Mouse (Mus musculus) cerebral cortex, adult 2 months (tissue): ENCODE measurements around the gene Nfya.

Source experiments
- WGBS: fragments of 180-500 bp; shearing (Covaris S2); methylation state at CpG from one replicate; pipeline ENCODE4 v1.1.7; 2018; 5-methylcytosine and 5-hydroxymethylcytosine counted together

Nfya gene

DNA sequence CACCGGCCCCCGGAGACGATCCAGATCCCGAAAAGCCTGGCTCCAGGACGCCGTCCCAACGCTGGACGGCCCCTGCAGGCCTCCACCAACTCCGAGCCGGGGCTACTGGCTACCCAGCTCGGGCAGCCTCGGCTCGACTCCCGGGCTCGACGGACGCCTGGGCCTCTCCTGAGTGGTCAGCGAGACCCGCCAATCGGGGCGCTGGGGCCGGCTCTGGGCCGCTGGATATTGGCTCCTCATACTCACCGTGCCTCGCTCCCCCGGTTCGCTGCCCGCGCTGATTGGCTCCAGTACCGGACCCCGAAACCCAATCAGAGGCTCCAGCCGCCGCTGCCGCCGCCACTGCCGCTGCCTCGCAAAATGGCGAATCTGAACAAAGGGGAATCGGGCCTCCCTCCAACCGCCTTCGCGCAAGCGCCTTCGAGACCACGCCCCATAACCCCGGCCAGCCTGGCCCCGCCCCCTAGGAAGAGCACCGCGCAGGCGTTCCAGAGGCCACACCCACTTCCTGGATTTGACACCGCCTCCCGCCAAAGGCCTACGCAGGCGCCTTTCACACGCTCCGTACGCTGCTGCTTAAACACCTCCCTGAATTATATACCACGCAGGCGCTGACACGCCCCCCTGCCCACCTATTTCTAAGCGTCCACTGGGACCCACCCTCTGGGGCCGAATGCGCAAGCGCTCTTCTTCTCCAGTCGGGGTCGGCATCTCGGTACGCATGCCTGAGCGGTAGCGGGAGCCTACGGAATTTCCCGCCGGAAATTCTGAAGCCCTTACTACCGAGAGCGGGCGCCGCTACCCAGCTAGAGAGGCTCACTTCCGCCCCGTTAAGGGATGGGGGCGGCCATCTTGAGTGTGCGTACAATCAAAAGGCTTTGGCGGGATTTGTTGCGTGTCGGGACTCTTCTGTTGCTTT lies at the start of gene Nfya, which contains the start of gene Oard1:
TSS of gene Nfya (minus strand) at position 527 of the 919 bp plus-strand sequence.
TSS of gene Oard1 (plus strand) at position 635 of the 919 bp plus-strand sequence.
- under 1% methylated on average over 84 of the region's 84 CpGs for WGBS

DNA sequence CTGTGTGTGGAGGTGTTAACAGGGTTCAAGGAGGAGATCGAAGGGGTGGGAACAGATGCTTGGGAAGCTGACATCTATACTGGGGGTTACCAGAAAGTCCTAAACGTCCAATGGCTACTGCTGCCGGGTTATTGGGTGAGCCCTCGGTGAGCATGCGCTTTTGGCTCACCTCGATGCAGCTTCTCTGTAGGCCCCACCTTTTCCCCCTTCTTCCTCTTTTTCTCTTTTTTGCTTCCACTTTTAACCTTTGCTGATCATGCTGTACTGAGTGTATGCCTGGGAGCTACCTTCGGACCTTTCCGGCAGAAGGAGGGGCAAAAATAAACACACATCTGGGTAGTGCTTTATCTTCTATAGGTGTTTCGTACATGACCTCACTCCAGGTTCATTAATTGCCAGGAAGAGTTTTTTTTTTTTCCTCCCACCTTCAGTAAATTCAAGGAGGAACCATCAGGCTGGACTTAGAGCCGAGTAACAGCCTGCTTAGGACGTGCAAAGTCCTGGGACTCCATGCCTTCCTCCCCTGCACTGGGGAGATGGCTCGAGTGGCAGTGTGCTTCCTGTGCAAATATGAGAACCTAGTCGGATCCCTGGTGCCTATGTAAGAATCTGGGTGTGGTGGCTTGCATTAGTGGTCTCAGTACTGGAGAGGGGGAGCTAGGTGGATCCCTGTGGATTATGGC lies 48.4 kb upstream of the Nfya start:
- WGBS = 89% methylated on average over 13 of the region's 13 CpGs

DNA sequence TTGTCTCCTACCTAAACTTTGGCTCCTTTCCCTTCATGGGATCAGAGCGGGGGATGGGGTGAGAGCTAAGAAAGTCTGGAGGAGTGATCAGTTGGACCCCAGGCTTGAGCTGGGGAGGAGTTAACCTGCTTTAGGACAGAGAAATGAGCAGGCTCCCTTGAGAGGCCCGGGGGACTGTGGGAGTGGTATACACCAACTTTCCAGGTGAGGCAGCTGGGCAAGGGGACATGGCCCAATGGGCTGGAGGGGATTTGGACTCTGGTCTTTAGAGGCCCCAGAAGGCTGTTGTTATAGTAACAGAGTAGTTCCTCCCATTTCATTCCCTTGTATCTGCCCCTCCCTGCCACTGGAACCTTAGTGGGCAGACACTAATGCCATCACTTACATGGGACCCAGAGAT lies 46.2 kb upstream of the Nfya start:
- 95% methylated on average over 2 of the region's 2 CpGs for WGBS

DNA sequence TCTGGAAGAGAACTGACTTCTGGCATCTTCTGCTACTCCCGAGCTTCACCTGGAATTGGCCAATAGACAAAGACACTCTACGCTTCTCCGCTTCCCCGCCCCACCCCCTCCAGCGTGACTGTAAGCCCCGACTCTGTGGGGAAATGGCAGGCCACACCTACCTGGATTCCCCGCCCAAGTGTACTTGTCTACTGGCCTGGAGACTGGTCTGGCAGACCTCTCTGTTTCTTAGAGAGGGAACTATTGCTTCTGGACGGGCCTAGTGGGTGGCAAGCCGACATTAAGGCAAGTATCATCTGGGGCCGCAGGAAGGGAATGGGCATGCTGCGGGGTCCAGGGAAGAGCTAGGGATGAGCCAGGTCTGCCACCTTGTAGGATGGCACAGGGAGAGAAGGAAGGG lies 45.0 kb upstream of the Nfya start, which contains the start of gene Unc5cl:
TSS of gene Unc5cl (plus strand) at position 214 of the 400 bp plus-strand sequence.
- WGBS = 77% methylated on average over 11 of the region's 11 CpGs

DNA sequence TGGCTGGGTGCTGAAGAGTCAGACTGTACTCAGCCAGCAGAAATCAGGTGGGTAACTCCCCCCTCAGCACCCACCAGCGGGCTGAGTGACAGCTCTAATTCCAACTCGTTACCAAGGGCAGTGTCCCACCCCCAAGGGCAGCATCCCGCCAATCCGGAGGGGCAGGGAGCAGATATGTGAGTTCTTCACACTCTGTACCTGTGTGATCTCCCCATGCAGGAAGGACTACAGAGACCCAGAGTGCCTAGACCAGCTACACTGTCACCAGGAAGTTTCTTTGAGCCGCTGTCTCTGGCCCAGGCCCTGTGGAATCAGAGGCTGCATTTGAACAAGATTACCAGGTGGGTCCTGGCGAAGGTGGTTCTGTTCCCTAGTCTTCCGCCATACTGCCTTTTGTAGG lies 44.5 kb upstream of the Nfya start:
- 74% methylated on average over 7 of the region's 7 CpGs for WGBS

DNA sequence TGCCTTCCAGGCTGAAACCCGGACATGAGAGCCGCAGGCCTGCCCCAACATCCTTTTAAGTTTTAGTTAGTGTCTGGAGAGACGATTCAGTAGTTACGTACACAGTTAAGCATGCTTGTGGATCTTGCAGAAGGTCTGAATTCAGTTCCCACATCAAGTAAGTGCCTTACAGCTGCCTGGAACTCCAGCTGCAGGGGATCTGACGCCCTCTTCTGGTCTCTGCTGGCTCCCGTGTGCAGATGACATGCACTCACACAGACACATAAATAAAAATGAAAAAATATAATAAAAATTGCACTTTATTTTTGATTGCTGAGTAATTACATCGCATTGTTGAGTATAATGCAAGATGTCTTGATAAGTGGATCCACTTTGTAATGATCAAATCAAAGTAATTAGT lies 43.8 kb upstream of the Nfya start:
- 88% methylated on average over 7 of the region's 7 CpGs for WGBS

DNA sequence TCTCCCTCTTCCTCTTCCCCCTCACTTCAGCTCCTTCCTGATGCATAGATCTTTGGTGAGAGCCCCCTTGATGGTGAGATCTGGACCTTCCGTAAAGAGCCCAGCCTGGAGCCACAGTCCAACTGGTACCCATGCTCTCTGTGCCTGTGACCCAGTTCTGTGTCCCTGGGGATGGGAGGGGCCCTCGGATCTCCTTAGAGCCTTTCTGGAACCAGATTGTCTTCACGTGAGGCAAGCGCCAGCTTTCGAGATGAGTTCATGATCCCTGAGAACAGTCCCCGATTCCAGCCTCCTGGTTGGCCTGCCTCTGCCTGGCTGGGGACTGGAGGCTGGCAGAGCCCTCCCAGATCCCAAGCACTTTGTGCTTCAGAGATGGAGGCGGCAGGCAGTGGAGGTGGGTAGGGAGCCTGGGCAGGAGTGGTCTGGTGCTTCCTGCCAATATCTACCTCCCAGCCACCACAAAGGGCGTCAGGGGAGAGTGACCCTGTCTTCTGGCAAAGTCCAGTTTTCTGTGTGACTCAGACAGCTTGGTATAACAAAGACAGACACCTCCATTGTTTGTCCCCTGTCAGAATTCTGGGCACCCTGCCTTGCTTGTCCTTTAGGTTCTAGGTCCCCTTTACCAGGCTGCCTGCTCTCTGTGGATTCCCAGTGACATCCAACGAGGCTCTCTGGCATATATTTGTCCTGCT lies 42.2 kb upstream of the Nfya start:
- 63% methylated on average over 9 of the region's 9 CpGs for WGBS

DNA sequence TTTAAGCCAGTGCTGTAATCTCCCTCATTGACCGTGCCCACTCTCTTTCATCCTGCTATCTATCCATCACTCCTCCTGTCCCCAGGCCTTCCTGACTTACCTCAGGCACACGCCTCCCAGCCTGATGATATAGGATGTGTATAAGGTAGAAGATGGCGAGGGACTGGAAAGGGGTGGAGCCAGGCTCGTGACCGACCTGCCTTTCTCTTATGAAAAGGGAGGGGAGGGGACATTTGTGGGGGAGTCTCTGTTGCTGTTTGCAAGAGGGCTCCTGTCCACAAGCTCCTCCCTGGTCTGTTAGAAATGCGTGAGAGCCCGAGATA lies 41.6 kb upstream of the Nfya start, which contains the start of gene Tspo2:
TSS of gene Tspo2 (minus strand) at position 170 of the 323 bp plus-strand sequence.
- 83% methylated on average over 7 of the region's 7 CpGs for WGBS

DNA sequence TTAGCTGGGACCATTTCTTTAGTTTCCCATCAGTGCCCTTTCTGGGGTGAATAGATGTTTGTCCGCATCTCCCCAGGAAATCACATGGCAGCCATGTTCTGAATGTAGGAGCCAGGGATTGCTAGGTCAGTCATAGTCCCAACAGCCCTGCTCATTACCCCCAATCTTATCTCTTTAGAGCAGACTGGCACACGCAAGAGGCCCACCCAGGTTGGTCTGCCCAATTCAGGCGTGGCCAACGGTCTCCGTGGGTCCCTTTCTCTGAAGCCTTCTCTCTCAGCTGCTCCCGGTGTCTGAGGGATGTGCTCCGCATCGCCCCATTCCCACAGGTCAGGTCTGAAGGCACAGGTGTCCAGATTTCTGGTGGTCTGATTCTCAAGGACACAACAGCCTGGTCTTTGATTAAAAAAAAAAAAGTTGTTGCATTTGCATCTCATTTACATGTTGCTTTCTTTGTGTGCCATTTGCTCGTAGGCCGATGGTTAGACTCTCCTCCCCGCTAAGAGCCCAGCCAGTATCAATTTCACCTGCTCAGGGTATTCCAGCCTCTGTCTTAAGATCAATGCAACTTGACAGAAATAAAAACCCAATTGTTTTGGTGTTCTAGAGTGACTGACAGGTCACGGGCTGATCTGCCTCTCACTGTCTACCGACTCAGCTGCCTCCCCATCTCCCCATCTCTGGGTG lies 41.1 kb upstream of the Nfya start:
- 89% methylated on average over 13 of the region's 13 CpGs for WGBS

DNA sequence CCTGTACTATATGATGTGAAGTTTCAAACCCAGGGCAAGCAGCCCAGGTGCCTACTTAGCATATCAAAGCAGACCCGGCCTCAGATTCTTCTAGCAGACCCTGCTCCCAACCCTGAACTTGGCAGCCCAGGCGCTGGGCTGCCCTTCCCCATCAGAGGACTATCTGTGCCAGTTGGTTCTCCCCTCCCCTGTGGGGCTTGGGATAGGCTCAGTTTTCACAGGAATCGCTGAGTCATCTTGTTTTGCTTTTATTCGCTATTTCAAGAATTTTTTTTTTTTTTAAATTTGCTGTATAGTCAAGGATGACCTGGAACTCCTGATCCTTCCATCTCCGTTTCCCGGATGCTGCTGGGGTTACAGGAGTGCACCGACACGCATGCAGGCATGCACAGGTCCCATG lies 38.0 kb upstream of the Nfya start:
- 63% methylated on average over 8 of the region's 8 CpGs for WGBS

DNA sequence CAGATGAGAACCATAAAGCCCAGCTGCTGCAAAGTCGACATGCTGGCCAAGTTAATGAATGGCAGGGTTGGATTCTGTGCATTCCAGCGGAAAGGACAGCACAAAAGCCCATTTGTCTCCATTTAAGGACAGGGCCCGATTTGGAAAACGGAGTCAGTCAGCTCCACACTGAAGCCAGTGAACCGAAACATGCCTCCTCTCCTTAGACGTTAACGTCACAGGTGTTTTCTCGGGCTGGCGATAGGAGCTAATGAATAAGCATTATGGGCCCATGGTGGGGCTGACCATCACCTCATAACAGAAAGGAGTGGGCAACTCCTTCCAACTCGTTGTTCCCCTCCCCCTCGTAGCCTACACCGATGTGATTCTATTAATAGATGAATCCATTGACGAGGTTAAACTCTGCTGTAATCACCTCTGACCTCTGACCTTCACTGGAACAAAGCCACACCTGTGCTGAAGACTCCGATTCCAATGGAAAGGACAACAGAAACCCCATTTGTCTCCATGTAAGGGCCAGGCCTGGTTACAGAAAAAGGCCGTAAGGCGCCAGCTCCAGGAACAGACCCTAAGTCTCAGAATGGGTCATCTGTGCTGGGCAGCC lies 33.9 kb upstream of the Nfya start:
- 71% methylated on average over 16 of the region's 16 CpGs for WGBS

DNA sequence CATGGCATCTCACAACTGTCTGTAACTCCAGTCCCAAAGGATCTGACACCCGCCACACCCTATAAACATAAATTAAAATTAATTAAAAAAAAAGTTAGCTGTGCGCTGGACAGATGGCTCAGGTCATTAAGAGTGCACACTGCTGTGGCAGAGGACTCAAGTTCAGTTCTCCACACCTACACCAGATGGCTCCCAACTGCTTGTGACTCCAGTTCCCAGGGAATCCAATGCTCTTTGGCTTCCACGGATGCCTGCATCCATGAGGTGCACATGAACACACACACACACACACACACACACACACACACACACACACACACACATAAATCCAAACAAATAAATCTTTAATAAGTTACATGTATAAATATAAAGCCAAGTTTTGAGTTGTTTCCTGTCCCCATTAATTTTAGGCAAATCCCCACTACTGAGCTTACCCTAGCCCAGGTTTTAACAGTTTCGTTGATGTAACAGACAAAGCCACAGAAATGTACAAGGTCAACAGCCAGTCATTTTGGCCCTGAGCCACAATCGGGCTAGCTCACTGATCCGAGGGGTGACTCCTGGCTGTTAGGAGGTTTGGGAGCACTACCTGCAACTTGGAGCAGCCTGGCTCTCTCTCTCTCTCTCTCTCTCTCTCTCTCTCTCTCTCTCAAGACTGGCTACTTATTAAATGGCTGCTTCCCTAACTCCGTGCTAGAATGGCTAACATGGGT lies 33.2 kb upstream of the Nfya start:
- WGBS = 84% methylated on average over 7 of the region's 7 CpGs

DNA sequence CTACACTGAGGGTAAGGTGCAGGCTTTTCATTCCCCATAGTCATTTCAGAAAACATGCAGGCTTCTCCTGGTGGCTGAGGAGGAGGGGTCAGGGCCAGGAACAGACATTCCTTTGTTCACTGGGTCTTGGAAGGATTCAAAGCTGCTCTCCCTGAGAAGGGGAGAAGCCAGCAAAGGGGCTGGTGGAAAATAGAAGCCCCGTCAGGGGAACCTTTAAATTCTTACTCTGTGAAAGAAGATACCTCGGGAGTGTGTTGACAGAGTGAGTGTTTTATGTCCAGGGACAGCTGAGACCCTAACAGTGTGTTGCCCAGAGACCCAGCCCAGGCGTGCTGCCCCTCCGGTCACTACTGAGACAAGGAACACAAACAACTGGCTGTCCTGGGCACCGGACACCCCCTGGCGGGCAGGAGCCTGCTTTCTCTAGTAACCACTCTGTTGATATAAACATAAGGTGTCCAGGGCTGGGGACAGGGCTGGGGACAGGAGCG lies 27.8 kb upstream of the Nfya start:
- WGBS = 49% methylated on average over 7 of the region's 7 CpGs

DNA sequence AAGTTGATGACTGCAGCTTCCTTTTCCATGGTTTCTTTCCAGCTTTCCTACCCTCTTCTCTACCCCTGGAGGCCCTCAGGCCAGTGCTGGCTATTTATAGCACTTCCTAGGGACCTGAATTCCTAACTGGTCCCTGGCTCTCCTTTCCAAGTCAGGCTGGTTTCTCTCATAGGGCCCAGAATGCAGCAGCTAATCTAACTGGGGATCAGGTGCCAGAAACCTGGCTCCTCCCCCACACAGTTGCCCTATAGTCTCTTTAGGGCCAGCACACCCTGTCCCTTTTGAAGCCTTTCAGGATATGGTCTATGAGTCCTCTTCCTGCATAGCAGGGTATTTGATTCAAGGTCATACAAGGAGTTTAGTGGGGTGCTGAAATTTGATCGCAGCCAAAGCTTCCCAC lies 26.8 kb upstream of the Nfya start:
- WGBS = 88% methylated on average over 1 of the region's 1 CpGs

DNA sequence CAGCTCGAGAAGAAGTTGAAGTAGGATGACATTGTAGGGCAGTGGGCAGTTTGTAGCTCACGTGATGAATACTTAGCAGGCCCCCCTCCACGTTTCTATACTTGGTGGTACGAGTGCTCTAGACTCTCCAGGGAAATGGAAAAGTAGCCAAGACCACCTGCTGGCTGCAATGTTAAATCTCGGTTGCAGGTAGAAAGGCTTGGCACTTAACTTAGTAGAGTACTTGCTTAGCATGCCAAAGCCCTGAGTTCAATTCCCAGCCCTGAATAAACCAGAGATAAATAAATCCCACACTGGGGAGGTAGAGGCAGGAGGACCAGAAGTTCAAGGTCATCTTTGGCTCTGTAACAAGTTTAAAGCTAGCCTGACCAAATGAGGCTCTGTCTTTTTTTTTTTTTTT lies 24.8 kb upstream of the Nfya start:
- WGBS = 89% methylated on average over 5 of the region's 5 CpGs

DNA sequence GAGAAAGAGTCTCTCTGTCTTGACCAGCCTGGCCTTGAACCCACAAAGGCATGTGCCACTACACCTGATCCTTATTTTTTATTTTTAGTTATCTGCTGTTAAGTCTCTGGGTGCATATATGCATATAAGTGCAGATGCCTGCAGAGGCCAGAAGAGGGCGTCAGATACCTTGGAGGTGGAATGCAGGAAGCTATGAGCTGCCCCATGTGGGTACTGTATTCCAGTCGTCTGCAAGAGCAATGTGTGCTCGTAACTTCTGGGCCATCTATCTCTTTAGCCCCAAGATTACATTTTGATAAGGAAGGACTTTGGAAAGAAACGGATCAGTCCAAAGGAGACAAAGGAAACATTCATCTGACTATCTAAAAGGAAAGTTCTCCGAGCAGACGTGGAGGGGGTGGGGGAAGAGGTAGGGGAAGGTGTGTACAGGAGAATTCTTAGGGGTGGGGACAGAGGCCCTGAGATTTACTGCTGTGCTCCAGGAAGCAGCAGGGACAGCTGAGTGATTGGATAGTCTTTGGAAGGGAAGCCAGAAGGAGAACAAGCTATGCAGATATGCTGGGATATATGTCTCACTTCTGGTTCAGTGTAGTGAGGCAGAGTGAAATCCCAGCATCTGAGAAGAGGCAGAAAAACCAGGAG lies 24.1 kb upstream of the Nfya start:
- WGBS = 79% methylated on average over 6 of the region's 6 CpGs

DNA sequence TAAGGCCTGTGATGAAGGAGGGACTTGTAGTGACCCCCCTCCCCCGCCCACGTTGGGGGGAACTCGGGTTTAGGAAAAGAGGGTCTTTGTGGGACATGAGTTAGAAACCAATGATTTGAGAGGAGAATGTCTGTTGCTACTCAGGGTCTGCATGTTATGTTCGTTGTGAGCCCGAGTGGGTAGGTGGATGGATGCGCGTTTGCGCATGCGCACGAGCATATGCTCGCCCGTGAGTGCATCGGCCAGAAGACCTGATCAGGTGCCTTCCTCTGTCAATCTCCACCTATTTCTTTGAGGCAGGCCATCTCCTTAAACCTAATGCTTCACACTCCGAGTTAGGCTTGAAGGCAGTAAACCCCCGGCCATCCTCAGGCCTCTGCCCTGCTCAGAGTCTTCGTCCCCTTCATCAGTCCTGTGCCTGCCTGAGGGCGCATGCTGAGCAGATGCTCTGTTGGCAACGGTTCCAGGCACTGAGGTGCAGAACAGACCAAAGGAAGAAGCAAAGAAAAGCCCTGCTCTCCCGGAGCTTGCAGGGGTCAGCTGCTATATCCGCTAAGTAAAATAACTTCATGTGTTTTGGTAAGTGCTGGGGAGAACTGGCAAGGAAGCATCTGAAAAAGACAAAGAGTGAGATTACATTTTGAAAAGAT lies 23.4 kb upstream of the Nfya start:
- WGBS = 79% methylated on average over 20 of the region's 20 CpGs

DNA sequence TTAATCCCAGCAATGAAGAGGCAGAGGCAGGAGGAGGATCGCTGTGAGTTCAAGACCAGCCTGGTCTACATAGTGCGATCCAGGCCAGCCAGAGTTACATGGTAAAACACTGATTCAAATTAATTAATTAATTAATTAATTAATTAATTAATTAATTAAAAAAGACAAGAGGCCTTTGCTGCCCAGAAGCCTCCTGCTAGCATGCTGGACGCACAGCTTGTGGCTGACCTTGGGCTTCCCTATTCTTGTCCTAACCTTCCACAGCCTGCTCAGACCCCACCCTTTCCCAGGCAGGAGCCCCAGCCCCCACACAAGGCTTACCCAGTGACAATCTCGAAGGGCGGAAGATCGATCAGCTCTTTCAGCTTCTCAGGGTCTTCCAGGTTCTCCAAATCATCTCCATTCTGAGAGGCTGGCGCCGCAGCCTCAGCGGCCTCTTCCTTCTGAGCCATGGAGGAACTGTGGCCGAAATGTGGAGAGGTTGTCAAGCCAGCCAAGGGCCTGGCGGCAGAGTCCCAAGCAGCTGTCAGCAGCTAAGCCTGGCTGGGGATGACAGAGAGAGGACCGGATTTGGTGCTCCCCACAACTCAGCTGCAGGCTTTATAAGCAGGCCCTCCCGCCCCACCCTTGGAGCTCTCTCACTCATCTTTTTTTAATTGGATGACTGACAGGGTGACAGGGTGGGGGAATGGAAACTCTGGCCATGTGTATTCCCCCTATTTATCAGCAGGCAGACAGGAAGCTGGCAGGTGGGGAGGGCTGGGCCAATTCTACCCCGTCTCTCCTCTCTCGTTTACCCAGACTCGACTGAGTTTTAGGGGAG lies 22.7 kb upstream of the Nfya start, which contains the start of gene Apobec2:
TSS of gene Apobec2 (minus strand) at position 773 of the 823 bp plus-strand sequence.
- WGBS = 82% methylated on average over 16 of the region's 16 CpGs
